Mouse (Mus musculus) erythroblast, embryonic 14.5 days (primary cell): ENCODE results near the gene Gmps.

Experiments
- GATA1 ChIP-seq: IDR thresholded peaks from 2 replicates; pipeline ENCODE4 v1.6.1; 2012; ENCODE audit warnings: low read length, inconsistent platforms, mixed read lengths
- TAL1 ChIP-seq: IDR thresholded peaks from 3 replicates; pipeline ENCODE4 v1.6.1; 2012; ENCODE audit warnings: low read length, inconsistent platforms, mixed read lengths

DNA sequence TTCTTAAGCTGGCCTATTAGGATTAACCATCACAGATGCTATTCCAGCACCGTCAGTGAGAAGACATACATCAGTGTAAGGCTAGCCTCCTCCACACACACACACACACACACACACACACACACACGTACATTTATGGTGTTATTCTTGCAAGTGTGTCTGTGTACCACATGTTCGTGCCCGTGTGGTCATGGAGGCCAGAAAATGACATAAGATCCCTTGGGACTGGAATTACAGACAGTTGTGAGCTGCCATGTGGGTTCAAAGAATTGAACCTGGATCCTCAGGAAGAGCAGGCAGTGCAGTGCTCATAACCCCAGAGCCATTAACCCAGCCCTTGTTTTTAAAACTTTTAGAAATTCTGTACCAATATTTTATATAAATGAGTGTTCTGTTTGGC is 2.0 kb downstream of the Gmps start:
- TF ChIP-seq TAL1 (no peak), GATA1 (no peak)
